9 mouse cellular contexts compared by ENCODE assay signal in genomic region chr9:95675064-95675699, GRCm38 (mm10). TPM values are rescaled to one million over a fixed set of nuclear protein-coding genes. Genes with fewer than 3 reads are reported as not detected.
DNase-seq lines count a peak whose midpoint lies in the region; ATAC-seq and TF ChIP-seq lines count a peak whose summit lies in the region.
"Had no signal": no experiment of that assay in that cellular context is flagged by ENCODE, and none has a peak within 500 bp of the region (broad histone marks: within the 10 kb centered on the region; RNA-seq: fewer than 3 reads in every experiment).

No protein-coding gene starts in this region.

- H3K4me1 ChIP-seq in heart, embryonic 10.5 days = no peaks in the 10 kb centered on the region
- peaks cover under 1% of the 10 kb centered on the region; the same call in 1 of the 2 replicates for H3K4me1 ChIP-seq in lung, embryonic 14.5 days (ENCODE audit: insufficient read depth)
- no peaks in the 10 kb centered on the region for H3K4me1 ChIP-seq in thymus, adult 2 months (replicated peaks; ENCODE audit: control insufficient read depth, insufficient read depth, low read length)

- H3K27ac ChIP-seq in heart, embryonic 10.5 days = no peak overlapping the region
- H3K27ac ChIP-seq in lung, embryonic 14.5 days (ENCODE audit: low read depth) = peak overlapping the region; percentile 87
- H3K27ac ChIP-seq in thymus, adult 2 months (ENCODE audit: control insufficient read depth, insufficient read depth, low read length) = no peak overlapping the region

- H3K9ac ChIP-seq in lung, embryonic 14.5 days = no peak overlapping the region

- peak overlapping the region; percentile 21 for H3K4me2 ChIP-seq in lung, embryonic 14.5 days

- no peak for TF ChIP-seq CTCF in lung, embryonic 14.5 days (IDR thresholded peaks at IDR 0.05; ENCODE audit: low read depth)
- no peak for TF ChIP-seq CTCF in thymus, adult 2 months (IDR thresholded peaks at IDR 0.05; ENCODE audit: borderline replicate concordance, control insufficient read depth, extremely low read depth, insufficient read depth, low read length, poor library complexity)

- WGBS in heart, embryonic 10.5 days = 79% methylated on average over 9 of the region's 9 CpGs
- WGBS in lung, embryonic 14.5 days = 36% methylated on average over 9 of the region's 9 CpGs
- WGBS in thymus, adult 2 months = 88% methylated on average over 9 of the region's 9 CpGs

- H3K36me3 ChIP-seq in heart, embryonic 10.5 days = no peaks in the 10 kb centered on the region
- H3K36me3 ChIP-seq in lung, embryonic 14.5 days (ENCODE audit: insufficient read depth) = no peaks in the 10 kb centered on the region
- no peaks in the 10 kb centered on the region for H3K36me3 ChIP-seq in thymus, adult 2 months (ENCODE audit: control insufficient read depth, insufficient read depth, low read length)

- intact Hi-C loops in heart, postnatal 14 days (cut with DNase I) = no loop called here

- DNase-seq in heart, adult 11 months = peak; percentile 99
- DNase-seq in heart, embryonic 10.5 days (ENCODE audit: low spot score) = no peak
- DNase-seq in Muller cell, postnatal 12 days (ENCODE audit: inconsistent ontology term) = peak; percentile 66
- DNase-seq in cerebellum, postnatal 14 days = peak; percentile 84 to 87
- DNase-seq in heart, postnatal 14 days = peak; percentile 78 to 84
- peak; percentile 83 for DNase-seq in lung, embryonic 14.5 days
- peak; percentile 20 to 68 for DNase-seq in urinary bladder, postnatal 36 days (ENCODE audit: low spot score in 2 of 2)
- no peak for DNase-seq in thymus, adult 2 months

- H3K4me3 ChIP-seq in heart, embryonic 10.5 days = no peak overlapping the region
- no peak overlapping the region for H3K4me3 ChIP-seq in lung, embryonic 14.5 days (ENCODE audit: low read depth, low read length)
- no peak overlapping the region for H3K4me3 ChIP-seq in thymus, adult 2 months (ENCODE audit: control insufficient read depth, insufficient read depth, low read length)

- no peaks in the 10 kb centered on the region for H3K9me3 ChIP-seq in heart, embryonic 10.5 days
- no peaks in the 10 kb centered on the region for H3K9me3 ChIP-seq in lung, embryonic 14.5 days (ENCODE audit: low read depth, low read length)

- no peaks in the 10 kb centered on the region for H3K27me3 ChIP-seq in heart, embryonic 10.5 days (ENCODE audit: insufficient read depth, poor library complexity, severe bottlenecking)
- H3K27me3 ChIP-seq in lung, embryonic 14.5 days (ENCODE audit: insufficient read depth, low read length) = no peaks in the 10 kb centered on the region
- H3K27me3 ChIP-seq in thymus, adult 2 months (ENCODE audit: control insufficient read depth, insufficient read depth, low read length) = no peaks in the 10 kb centered on the region

- TF ChIP-seq POLR2A in thymus, adult 2 months (IDR thresholded peaks at IDR 0.05; ENCODE audit: control insufficient read depth, extremely low read depth, insufficient read depth, low read length, poor library complexity) = no peak

- ATAC-seq in lung, embryonic 14.5 days (ENCODE audit: insufficient read depth) = peak; percentile 88

RNA-seq across cellular contexts. Expression of gene Pcolce2, which starts 37.8 kb away (rescaled TPM):
- 1.2 and 6.2 TPM in 2 replicates for polyA plus RNA-seq in heart, embryonic 10.5 days (2016; fragmentation: Nextera tagmentation; extraction: Ambion mirVana)
- total RNA-seq in heart, postnatal 14 days (2021) = 10 to 100 TPM; 24.3 to 25.1 TPM
- 7.1 TPM in 2 replicates for polyA plus RNA-seq in lung, embryonic 14.5 days (2014; fragmentation: Nextera tagmentation; extraction: Ambion mirVana)
- polyA plus RNA-seq in thymus, adult 2 months (2012; rRNA removed) = 0.38 and 0.46 TPM in 2 replicates
- total RNA-seq: common myeloid progenitor, adult 5-6 weeks had no signal

Comparison
In these comparisons a context has a peak if more than half of its experiments do, and no peak if none do; other contexts are left out.
1. DNase-seq: peak in heart, adult 11 months (single experiment), Muller cell, postnatal 12 days (single experiment), cerebellum, postnatal 14 days (2 of 2), heart, postnatal 14 days (2 of 2), lung, embryonic 14.5 days (single experiment) and urinary bladder, postnatal 36 days (2 of 2); none in heart, embryonic 10.5 days (single experiment) and thymus, adult 2 months (single experiment).